Mouse (Mus musculus) myocyte (in vitro differentiated cells): ENCODE data around the gene Lhfpl4. TPM values are rescaled to one million over a fixed set of nuclear protein-coding genes. Genes with fewer than 3 reads are reported as not detected.

Experiments used
- H3K27me3 ChIP-seq: one replicate; pipeline ENCODE4 v1.6.1; 2011; ENCODE audit not compliant: control insufficient read depth, insufficient read depth, insufficient read length
- H3K36me3 ChIP-seq: one replicate; pipeline ENCODE4 v1.6.1; 2011; ENCODE audit not compliant: control insufficient read depth, insufficient read depth
- H3K4me2 ChIP-seq: one replicate; pipeline ENCODE4 v1.6.1; 2011; ENCODE audit warnings: low read depth, control low read depth
- H3K4me3 ChIP-seq: one replicate; pipeline ENCODE4 v1.5.1; 2011; ENCODE audit warnings: mild to moderate bottlenecking, control low read depth, moderate library complexity
- H3K79me2 ChIP-seq: one replicate; pipeline ENCODE4 v1.6.1; 2011; ENCODE audit not compliant: control insufficient read depth, insufficient read depth
- H3ac ChIP-seq: one replicate; pipeline ENCODE4 v1.6.1; 2011; ENCODE audit not compliant: control insufficient read depth, insufficient read length
- CEBPB ChIP-seq: IDR thresholded peaks from 2 replicates; pipeline ENCODE4 v1.6.1; 2011; ENCODE audit warnings: mild to moderate bottlenecking, moderate library complexity; ENCODE audit not compliant: poor library complexity, insufficient read depth, severe bottlenecking
- E2F4 ChIP-seq: IDR thresholded peaks from one replicate; pipeline ENCODE4 v1.6.1; 2011; ENCODE audit warnings: mild to moderate bottlenecking, control low read depth, moderate library complexity; ENCODE audit not compliant: insufficient read depth
- MAX ChIP-seq: IDR thresholded peaks from one replicate; pipeline ENCODE4 v1.6.1; 2011; ENCODE audit warnings: low read depth, mild to moderate bottlenecking, control low read depth
- MYOD1 ChIP-seq, 3 experiments: IDR thresholded peaks; one replicate each; pipeline ENCODE4 v1.6.1; 2011; ENCODE audit warnings: control low read depth in 2 of 3, low read depth in 2 of 3, mild to moderate bottlenecking in 2 of 3, moderate library complexity in 1 of 3; ENCODE audit not compliant: insufficient read length in 2 of 3, control insufficient read depth in 1 of 3
- MYOG ChIP-seq, 3 experiments: IDR thresholded peaks; one replicate each; pipeline ENCODE4 v1.6.1; 2011; ENCODE audit warnings: control low read depth in 2 of 3, low read depth in 2 of 3, mild to moderate bottlenecking in 2 of 3; ENCODE audit not compliant: insufficient read length in 2 of 3, control insufficient read depth in 1 of 3, insufficient read depth in 1 of 3
- POLR2A ChIP-seq: IDR thresholded peaks from one replicate; pipeline ENCODE4 v1.6.1; 2011; ENCODE audit warnings: low read depth, mild to moderate bottlenecking, control low read depth, moderate library complexity; ENCODE audit not compliant: insufficient read length
- POLR2AphosphoS2 ChIP-seq: IDR thresholded peaks from one replicate; pipeline ENCODE4 v1.6.1; 2011; ENCODE audit warnings: low read depth, control low read depth; ENCODE audit not compliant: insufficient read length
- REST ChIP-seq: IDR thresholded peaks from one replicate; pipeline ENCODE4 v1.6.1; 2011; ENCODE audit warnings: mild to moderate bottlenecking, control low read depth, moderate library complexity; ENCODE audit not compliant: insufficient read depth, insufficient read length
- SRF ChIP-seq: IDR thresholded peaks from one replicate; pipeline ENCODE4 v1.6.1; 2011; ENCODE audit warnings: low read depth; ENCODE audit not compliant: control insufficient read depth, insufficient read length
- TCF12 ChIP-seq: IDR thresholded peaks from one replicate; pipeline ENCODE4 v1.6.1; 2011; ENCODE audit warnings: mild to moderate bottlenecking, control low read depth; ENCODE audit not compliant: poor library complexity, insufficient read depth, severe bottlenecking
- TCF3 ChIP-seq: IDR thresholded peaks from one replicate; pipeline ENCODE4 v1.6.1; 2011; ENCODE audit warnings: low read depth, control low read depth; ENCODE audit not compliant: insufficient read length
- USF1 ChIP-seq: IDR thresholded peaks from one replicate; pipeline ENCODE4 v1.6.1; 2011; ENCODE audit warnings: low read depth, mild to moderate bottlenecking, control low read depth, moderate library complexity
- polyA plus RNA-seq: library from polyadenylated mRNA; unstranded; fragments of >200 nt; fragmentation: generic; extraction: Trizol; gene quantifications from one replicate; pipeline ENCODE4 v1.2.1, GENCODE M21; 2012; ENCODE audit warnings: missing spikeins

Lhfpl4 gene
- polyA plus RNA-seq, 1 experiment: 0.11 TPM

- no peaks in the 10 kb centered on the region for H3K27me3 ChIP-seq
- TF ChIP-seq TCF12 (no peak), MAX (no peak), E2F4 (no peak), REST (no peak), TCF3 (no peak), MYOG (IDR thresholded peaks at IDR 0.05; ENCODE audit: control insufficient read depth in 1 of 3, insufficient read depth in 1 of 3, insufficient read length in 2 of 3, low read depth in 2 of 3) (no peak), USF1 (no peak), MYOD1 (IDR thresholded peaks at IDR 0.05; ENCODE audit: control insufficient read depth in 1 of 3, insufficient read length in 2 of 3, low read depth in 2 of 3) (no peak), SRF (no peak), POLR2AphosphoS2 (no peak)
- H3K36me3 ChIP-seq: no peaks in the 10 kb centered on the region
- no peaks in the 10 kb centered on the region for H3K79me2 ChIP-seq
- no peak overlapping the region for H3K4me3 ChIP-seq
- no peak overlapping the region for H3ac ChIP-seq
- no peak overlapping the region for H3K4me2 ChIP-seq
Observed at GRCm38 (mm10) chr6:113169852-113170251, 25.3 kb downstream of the Lhfpl4 start.

GRCm38 (mm10) chr6:113168316-113168975, 26.7 kb downstream of the Lhfpl4 start:
- H3K36me3 ChIP-seq: no peaks in the 10 kb centered on the region
- H3K27me3 ChIP-seq: no peaks in the 10 kb centered on the region
- no peaks in the 10 kb centered on the region for H3K79me2 ChIP-seq
- no peak overlapping the region for H3K4me2 ChIP-seq
- H3K4me3 ChIP-seq: no peak overlapping the region
- H3ac ChIP-seq: no peak overlapping the region
- TF ChIP-seq POLR2AphosphoS2 (no peak), CEBPB (no peak), SRF (no peak), MYOG (IDR thresholded peaks at IDR 0.05; ENCODE audit: control insufficient read depth in 1 of 3, insufficient read depth in 1 of 3, insufficient read length in 2 of 3, low read depth in 2 of 3) (no peak), POLR2A (no peak), E2F4 (no peak), MYOD1 (IDR thresholded peaks at IDR 0.05; ENCODE audit: control insufficient read depth in 1 of 3, insufficient read length in 2 of 3, low read depth in 2 of 3) (no peak), TCF12 (no peak), TCF3 (no peak), REST (no peak), USF1 (no peak), MAX (no peak)

- peak overlapping the region; percentile 6 for H3K4me3 ChIP-seq
- TF ChIP-seq SRF (no peak), MYOG (IDR thresholded peaks at IDR 0.05; ENCODE audit: control insufficient read depth in 1 of 3, insufficient read depth in 1 of 3, insufficient read length in 2 of 3, low read depth in 2 of 3) (peak in 1 of 3 experiments; percentile 3), POLR2A (no peak), MAX (no peak), E2F4 (no peak), TCF12 (no peak), CEBPB (no peak), TCF3 (no peak), MYOD1 (IDR thresholded peaks at IDR 0.05; ENCODE audit: control insufficient read depth in 1 of 3, insufficient read length in 2 of 3, low read depth in 2 of 3) (peak in 1 of 3 experiments; percentile 12), REST (no peak), POLR2AphosphoS2 (no peak), USF1 (peak; percentile 48)
- peak overlapping the region; percentile 87 for H3K4me2 ChIP-seq
- no peaks in the 10 kb centered on the region for H3K27me3 ChIP-seq
- H3K79me2 ChIP-seq: no peaks in the 10 kb centered on the region
- H3K36me3 ChIP-seq: no peaks in the 10 kb centered on the region
- no peak overlapping the region for H3ac ChIP-seq
Observed at GRCm38 (mm10) chr6:113166661-113167251, 28.4 kb downstream of the Lhfpl4 start.

GRCm38 (mm10) chr6:113163513-113163912, 31.7 kb downstream of the Lhfpl4 start:
- no peak for TF ChIP-seq TCF12
- TF ChIP-seq MYOG (IDR thresholded peaks at IDR 0.05; ENCODE audit: control insufficient read depth in 1 of 3, insufficient read depth in 1 of 3, insufficient read length in 2 of 3, low read depth in 2 of 3): no peak
- no peak for TF ChIP-seq POLR2AphosphoS2
- no peak for TF ChIP-seq CEBPB
- no peak for TF ChIP-seq USF1
- TF ChIP-seq REST: no peak
- no peak for TF ChIP-seq E2F4
- no peak for TF ChIP-seq SRF
- TF ChIP-seq POLR2A: no peak
- TF ChIP-seq MAX: no peak
- no peak for TF ChIP-seq TCF3
- TF ChIP-seq MYOD1 (IDR thresholded peaks at IDR 0.05; ENCODE audit: control insufficient read depth in 1 of 3, insufficient read length in 2 of 3, low read depth in 2 of 3): no peak
- Histone ChIP-seq H3K4me3 (no peak overlapping the region), H3K4me2 (no peak overlapping the region), H3K27me3 (no peaks in the 10 kb centered on the region), H3K79me2 (no peaks in the 10 kb centered on the region), H3K36me3 (no peaks in the 10 kb centered on the region), H3ac (no peak overlapping the region)
